Mouse (Mus musculus): ENCODE measurements around the gene Ephx3. TPM values are rescaled to one million over a fixed set of nuclear protein-coding genes. Genes with fewer than 3 reads are reported as not detected.

The Ephx3 gene
- total RNA-seq, 2 experiments from 2014 or later, result 0.07 TPM; not detected in 1

DNA sequence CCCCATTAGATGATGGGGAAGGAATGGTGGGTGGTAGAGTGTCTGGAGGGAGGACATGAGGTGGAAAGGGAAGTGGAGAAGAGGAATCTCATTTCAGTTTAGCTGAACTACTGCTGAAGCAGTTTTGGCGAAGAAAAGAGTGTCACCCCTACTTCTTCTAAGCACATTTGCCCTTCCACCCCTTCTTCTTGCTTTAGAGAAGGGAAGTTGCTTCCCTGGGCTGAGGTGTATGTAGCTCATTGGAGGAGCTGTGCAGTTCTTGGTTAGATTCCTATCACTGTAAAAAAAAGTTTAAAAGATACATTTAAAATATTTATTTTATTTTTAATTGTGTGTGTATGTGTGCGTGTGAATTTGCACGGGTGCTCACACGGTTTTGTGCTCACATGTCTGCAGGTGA is 12.4 kb downstream of the Ephx3 start:
- no peak for ATAC-seq (ENCODE audit: poor library complexity, severe bottlenecking)

DNA sequence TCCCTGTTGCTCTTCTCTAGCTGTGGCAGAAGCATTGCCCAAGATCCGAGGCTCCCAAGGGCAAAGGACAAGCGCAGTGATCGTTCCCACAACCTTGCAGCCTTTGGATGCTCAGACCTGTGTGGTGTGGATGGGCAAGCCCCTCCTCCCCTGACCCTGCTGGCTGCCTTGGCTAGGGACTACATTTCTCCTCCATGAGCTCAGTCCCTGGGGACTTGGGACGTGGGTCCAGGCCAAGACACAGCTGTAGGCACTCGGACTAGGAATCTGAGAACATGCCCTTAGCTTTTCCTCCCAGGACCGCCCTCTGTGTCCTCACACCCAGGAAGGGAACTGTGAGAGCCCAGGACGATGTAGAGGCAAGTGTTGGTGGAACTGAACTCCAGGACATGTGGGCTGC is 16.2 kb downstream of the Ephx3 start:
- no peak for ATAC-seq (ENCODE audit: poor library complexity, severe bottlenecking)

DNA sequence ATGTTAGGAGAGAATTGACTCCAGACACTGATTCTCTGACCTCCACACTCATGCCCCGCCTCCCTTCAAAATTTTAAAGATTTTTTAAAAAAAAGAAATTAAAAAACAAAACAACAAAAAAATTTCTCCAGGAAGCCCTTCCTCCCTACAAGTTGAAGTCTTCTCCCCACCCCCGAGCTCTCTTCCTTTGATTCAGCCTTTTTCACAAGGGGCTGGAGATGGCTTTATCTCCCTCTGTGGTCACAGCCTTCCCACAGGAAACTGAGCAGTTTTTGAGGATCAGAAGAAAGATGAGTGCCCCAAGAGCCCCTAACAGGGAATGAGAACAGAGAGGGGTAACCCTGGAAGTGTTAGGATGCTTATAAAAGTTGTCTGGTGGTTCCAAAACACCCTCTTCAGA is 16.9 kb downstream of the Ephx3 start:
- no peak for ATAC-seq (ENCODE audit: poor library complexity, severe bottlenecking)

GRCm38 (mm10) chr17:32169518-32170225 is 19.7 kb downstream of the Ephx3 start:
- peak; percentile 57 for ATAC-seq (ENCODE audit: poor library complexity, severe bottlenecking)

DNA sequence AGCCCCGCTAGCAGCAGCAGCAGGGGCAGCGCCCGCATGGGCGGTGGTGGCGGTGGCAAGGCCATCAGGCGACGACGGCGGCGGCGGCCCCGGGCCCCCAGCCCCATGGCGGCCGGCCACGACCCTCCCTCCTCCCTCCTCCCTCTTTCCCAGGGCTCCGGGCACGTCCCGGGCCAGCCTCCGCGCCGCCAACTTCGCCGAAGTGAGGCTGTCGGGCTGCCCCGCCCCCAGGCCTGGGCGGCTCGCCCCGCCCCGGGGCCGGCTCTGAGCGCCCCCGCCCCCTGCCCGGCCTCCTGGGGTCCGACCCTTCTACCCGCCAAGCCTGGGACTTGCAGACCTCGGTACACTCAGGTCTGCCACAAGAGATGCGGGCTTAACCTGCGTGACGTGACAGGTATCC is 22.7 kb downstream of the Ephx3 start, which contains the start of gene Notch3:
Gene Notch3 (minus strand): TSS at position 166 of the 400 bp plus-strand sequence.
- ATAC-seq (ENCODE audit: poor library complexity, severe bottlenecking), result no peak

GRCm38 (mm10) chr17:32165803-32166595 is 23.4 kb downstream of the Ephx3 start:
- no peak for ATAC-seq (ENCODE audit: poor library complexity, severe bottlenecking)

GRCm38 (mm10) chr17:32165266-32165802 is 24.0 kb downstream of the Ephx3 start:
- no peak for ATAC-seq (ENCODE audit: poor library complexity, severe bottlenecking)

GRCm38 (mm10) chr17:32164780-32165179 is 24.6 kb downstream of the Ephx3 start:
- no peak for ATAC-seq (ENCODE audit: poor library complexity, severe bottlenecking)

DNA sequence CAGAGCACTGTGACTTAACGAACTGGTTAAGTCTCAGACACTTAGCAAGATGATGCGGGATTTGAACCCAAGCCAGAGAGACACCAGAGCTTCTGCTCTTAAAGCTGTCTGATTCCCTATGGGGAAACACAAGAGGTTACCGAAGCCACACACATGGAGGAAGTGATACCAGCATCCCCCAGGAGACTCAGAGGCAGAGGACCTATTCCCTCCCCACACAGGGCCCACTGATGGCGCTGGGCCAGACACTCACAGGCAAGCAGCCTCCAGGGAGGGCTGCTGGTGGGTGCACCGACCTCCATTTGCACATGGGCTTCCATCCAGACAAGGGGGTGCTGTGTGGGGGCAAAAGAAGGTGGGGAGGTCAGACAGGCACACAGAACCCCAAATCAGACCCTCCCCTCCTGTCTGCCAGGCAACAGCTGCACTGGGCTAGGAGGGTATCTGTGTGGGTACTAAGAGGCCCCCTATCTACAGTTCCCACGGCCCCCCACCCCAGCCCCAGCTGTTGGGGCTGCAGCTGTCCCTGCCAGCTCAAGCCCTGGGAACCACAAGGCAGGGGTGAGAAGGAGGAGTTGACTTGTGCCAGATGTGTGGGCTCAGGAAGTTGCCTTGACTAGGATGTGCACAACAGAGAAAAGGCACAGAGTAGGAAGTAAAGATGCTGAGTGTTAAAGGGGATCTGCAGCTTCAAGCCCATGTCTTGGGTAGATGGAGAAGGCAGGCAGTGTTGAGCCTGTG is 25.3 kb downstream of the Ephx3 start:
- ATAC-seq (ENCODE audit: poor library complexity, severe bottlenecking), result peak; percentile 81

DNA sequence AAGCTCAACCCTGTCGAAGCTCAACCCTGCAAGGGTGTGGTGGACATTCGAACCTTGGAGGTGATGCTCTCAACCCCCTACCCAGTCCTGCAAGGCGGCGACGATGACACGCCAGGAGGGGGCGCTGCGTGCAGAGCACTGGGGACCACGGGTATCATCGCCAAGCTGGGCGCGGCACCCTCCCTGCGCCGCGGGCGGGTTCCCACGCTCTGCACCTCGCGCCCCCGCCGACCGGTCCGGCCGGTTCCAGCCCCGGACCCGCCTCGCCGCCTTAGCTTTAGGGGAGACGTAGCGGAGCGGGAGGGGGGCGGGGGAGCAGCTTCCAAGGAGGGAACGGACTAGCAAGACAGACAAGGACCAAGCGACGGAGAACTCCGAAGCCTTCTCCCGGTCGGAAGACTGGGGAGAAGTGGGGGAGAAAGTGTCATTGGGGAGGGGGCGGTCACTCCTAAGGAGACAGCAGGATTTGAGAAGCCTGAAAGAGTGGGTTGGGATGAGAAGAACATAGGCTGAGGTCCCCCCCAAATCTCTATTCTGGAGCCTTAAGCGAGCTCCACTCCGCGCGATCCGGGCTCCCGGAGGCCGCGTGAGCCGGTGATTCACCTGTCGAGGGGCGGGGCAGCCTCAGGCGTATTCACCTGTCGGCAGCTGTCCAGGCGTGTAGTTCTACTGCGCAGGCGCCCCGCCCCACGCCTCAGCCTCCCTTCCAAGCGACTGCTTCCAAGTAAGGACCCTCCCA is 27.1 kb downstream of the Ephx3 start:
- peak; percentile 38; the same call in 1 of the 2 replicates for ATAC-seq (ENCODE audit: poor library complexity, severe bottlenecking)

DNA sequence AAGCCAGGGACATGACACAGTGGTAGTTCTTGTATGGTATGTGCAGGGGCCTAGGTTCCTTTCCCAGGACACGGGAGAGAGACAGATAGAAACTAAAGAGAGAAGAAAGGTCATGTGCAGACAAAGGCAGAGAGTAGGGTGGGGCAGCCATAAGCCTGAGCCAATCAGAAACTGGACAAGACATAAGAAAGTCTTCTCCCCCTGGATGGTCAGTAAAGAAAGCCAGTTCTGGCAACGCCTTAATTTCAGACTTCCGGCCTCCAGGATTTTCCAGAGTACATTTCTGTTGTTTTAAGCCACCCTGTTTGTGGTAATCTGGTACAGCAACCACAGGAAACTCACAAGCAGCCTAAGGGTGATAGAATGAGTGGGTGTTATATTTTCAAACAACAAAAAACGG is 28.5 kb downstream of the Ephx3 start:
- ATAC-seq (ENCODE audit: poor library complexity, severe bottlenecking), result no peak

DNA sequence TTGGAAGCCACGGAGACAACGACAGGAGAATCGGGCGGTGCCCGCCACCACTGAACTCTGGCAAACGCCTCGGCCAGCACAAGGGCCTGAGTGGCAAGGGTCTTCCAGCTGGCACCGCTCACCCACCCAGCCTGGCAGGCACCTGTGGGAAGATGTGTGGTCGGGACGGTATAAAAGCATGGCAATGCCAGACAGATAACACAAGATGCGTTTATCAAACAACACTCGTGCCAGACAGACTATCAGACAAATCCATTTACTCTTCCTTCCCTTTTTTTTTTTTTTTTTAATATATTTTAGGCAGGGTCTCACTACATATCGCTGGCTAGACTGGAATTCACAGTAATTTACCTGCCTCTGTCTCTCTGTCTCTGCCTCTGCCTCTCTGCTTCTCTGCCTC is 30.5 kb downstream of the Ephx3 start:
- ATAC-seq (ENCODE audit: poor library complexity, severe bottlenecking), result no peak

GRCm38 (mm10) chr17:32146718-32147117 is 42.6 kb downstream of the Ephx3 start:
- no peak for ATAC-seq (ENCODE audit: poor library complexity, severe bottlenecking)

DNA sequence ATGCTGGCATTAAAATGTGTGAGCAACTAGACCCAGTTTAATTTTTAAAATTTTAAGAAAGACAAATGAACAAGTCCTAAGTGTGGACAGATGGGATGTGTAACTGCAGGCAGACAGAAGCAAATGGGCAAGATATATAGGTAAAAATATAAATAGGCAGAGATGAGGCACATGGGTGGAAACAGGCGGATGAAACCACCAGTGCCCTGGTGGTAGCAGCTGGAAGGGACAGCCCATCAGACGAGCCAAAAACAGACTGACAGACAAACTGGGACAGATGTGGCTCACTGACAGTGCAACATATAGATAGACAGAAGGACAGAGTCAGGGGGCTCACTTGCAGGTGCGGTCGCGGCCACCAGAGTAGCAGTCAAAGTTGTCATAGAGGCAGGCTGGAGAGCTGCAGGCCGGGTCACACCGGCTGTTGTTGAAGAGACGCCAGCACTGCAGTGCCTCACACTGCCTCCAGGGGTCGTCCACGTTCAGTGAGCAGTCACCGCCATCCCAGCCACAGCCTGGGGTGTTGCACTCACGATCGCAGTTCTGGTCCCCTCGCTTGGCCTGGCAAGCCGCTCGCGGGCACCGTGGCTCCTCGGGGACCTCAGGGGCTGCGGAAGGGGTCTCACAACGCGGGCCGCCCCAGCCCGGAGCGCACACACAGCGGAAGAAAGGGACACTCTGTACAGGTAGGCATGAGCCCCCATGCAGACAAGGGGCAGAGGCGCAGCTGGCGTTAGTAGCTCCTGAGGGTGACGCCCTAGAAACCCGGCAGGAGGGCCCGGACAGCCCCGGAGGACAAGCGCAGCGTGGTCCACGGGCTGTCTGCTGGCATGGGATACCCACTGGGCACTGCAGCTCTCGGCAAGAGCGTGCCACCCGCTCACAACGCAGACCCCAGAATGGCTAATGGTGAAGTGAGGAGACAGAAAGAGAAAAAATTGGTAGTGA is 46.2 kb downstream of the Ephx3 start:
- peak; percentile 98 for ATAC-seq (ENCODE audit: poor library complexity, severe bottlenecking)

GRCm38 (mm10) chr17:32142234-32142633 is 47.1 kb downstream of the Ephx3 start:
- ATAC-seq (ENCODE audit: poor library complexity, severe bottlenecking), result no peak

Measured in megakaryocyte, adult 5-6 weeks (primary cell).